15 mouse cellular contexts compared by ENCODE assay signal in the genomic region with DNA sequence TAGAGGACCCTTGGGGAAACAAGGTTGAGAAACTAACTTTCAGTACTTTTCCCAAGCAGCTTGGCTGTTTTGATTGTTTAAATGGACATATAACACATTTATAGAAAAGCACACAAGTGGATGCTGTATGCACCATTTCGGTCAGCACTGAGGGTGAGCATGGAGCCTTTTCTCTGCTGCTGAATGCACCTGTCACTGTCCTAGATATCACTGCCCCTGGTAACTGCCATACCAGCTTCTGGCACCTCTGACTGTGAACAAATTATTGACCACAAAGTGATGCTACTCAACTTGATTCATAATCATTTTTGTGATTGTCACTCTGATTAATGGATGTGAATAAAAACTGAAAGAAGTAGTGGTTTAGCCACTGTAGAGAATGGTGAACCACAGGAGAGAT.
DNase-seq lines count a peak whose midpoint lies in the region; TF ChIP-seq lines count a peak whose summit lies in the region.
"Had no signal": no experiment of that assay in that cellular context is flagged by ENCODE, and none has a peak within 500 bp of the region (broad histone marks: within the 10 kb centered on the region; RNA-seq: fewer than 3 reads in every experiment).

No protein-coding gene starts in this region.

- H3K79me2 ChIP-seq in C2C12 (ENCODE audit: control insufficient read depth, insufficient read depth) (no peaks in the 10 kb centered on the region), myocyte (ENCODE audit: control insufficient read depth, insufficient read depth) (no peaks in the 10 kb centered on the region)

- H3K36me3 ChIP-seq in C2C12 (ENCODE audit: control insufficient read depth, insufficient read depth) (peaks cover 45% of the 10 kb centered on the region), myocyte (ENCODE audit: control insufficient read depth, insufficient read depth) (peaks cover 27% of the 10 kb centered on the region)

- DNase-seq in kidney, postnatal 25 days: no peak
- no peak for DNase-seq in urinary bladder, postnatal 36 days (ENCODE audit: low spot score in 2 of 2)
- DNase-seq: adrenal gland, adult 8-10 months; adrenal gland, postnatal 10 days; adrenal gland, postnatal 14 days; adrenal gland, postnatal 25 days; B cell, adult 2 months; cerebellum, adult 11 months; cerebellum, adult 11-12 months; cerebellum, adult 18-20 months; cerebellum, adult 2 months had no signal

- no peaks in the 10 kb centered on the region for H3K79me3 ChIP-seq in C2C12 (ENCODE audit: low read depth)

- H3ac ChIP-seq in C2C12 (ENCODE audit: control insufficient read depth, insufficient read length, low read depth) (no peak overlapping the region), myocyte (ENCODE audit: control insufficient read depth, insufficient read length) (no peak overlapping the region)

- H3K27me3 ChIP-seq in C2C12 (ENCODE audit: control insufficient read depth, insufficient read depth, insufficient read length): no peaks in the 10 kb centered on the region
- no peaks in the 10 kb centered on the region for H3K27me3 ChIP-seq in myocyte (ENCODE audit: control insufficient read depth, insufficient read depth, insufficient read length)
- H3K27me3 ChIP-seq: CH12.LX, Patski had no signal

- TF ChIP-seq POLR2A in myocyte (IDR thresholded peaks at IDR 0.05; ENCODE audit: insufficient read length, low read depth): no peak

- H3K4me3 ChIP-seq in C2C12 (ENCODE audit: insufficient read depth, poor library complexity, severe bottlenecking) (no peak overlapping the region), myocyte (no peak overlapping the region)

- H3K4me2 ChIP-seq in myocyte (ENCODE audit: low read depth): no peak overlapping the region

- TF ChIP-seq CTCF in C2C12 (IDR thresholded peaks at IDR 0.05; ENCODE audit: control insufficient read depth, insufficient read depth, insufficient read length): no peak

TF ChIP-seq in C2C12, 6 proteins besides CTCF, POLR2A, EP300 and RAD21:
- no peak for TF ChIP-seq MYOG (IDR thresholded peaks at IDR 0.05; ENCODE audit: control insufficient read depth, extremely low read depth, insufficient read length)
- TF ChIP-seq MYOD1 (IDR thresholded peaks at IDR 0.05; ENCODE audit: control insufficient read depth, insufficient read length, low read depth): peak; percentile 72

TF ChIP-seq in myocyte, 11 proteins besides CTCF, POLR2A, EP300 and RAD21:
- TF ChIP-seq TCF3 (IDR thresholded peaks at IDR 0.05; ENCODE audit: insufficient read length, low read depth) (no peak), MYOD1 (IDR thresholded peaks at IDR 0.05; ENCODE audit: control insufficient read depth in 1 of 3, insufficient read length in 2 of 3, low read depth in 2 of 3) (peak in 2 of 3 experiments; percentile 19 to 51)
